Mouse (Mus musculus): ENCODE results near the gene Pax2. TPM values are rescaled to one million over a fixed set of nuclear protein-coding genes. Genes with fewer than 3 reads are reported as not detected.

Gene Pax2
- polyA plus RNA-seq, 3 experiments from 2014 or later = not detected

DNA sequence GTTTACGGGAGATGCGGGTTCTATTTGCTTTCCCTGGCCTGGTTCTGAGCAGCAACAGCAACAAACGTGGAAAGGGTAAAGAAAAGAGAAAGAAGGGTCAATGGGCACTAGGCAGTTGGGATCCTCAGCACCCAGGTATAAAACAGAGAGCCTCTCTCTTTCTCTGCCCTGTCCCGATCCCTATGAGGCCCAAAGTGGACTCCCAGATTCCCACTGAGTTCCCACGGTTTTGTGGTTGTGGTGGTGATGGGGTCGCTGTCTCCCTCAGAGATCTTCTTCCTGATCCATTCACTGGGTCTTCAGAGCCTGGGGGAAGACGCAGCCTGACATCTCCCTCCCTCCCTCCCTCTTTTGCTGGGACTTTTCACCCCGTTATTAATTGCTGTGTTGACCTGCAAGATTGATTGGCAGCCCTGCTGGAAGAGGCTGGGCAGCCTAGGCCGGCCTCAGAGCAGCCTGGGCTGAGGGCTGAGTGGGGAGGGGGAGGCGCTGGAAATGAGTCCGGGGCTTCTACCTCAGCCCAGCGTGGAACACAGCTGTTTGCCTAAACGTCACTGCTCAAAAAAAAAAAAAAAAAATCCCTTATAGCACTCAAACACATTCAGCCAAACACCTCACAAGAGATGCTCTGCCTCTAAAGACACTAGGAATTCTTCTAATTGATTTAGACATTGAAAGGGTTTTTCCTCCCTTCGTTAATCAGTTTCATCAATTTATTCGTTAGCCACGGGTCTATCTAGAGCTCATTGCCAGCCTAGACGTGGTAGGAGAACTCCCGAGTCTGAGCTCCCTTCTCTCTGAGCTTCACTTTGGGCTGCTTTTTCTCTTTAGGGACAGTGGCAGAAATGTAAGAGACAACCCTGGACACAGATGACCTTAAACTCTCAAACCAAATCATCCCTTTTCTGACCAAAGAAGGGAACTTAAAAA is 6.5 kb upstream of the Pax2 start:
- no peak for ATAC-seq

GRCm38 (mm10) chr19:44750051-44751041 is 5.5 kb upstream of the Pax2 start:
- ATAC-seq = no peak

DNA sequence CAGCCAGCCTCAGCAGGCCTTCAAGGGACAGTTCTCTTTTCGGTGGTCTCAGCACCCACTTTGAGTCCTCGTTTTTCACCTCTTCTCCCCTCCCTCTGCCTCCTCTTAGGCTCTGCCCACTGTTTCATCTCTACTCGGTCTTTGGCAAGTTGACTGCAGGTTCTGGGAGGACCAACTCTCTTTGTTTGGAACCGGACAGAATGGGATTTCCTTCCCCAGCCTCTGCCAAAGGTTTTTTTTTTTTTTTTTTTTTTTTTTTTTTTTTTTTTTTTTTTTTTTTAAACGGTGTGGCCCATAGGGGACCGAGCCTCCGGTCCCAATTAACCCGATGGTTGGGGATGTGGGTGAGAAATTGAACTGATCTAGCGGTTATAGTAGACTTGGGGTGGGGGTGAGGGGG is 4.8 kb upstream of the Pax2 start:
- no peak for ATAC-seq

DNA sequence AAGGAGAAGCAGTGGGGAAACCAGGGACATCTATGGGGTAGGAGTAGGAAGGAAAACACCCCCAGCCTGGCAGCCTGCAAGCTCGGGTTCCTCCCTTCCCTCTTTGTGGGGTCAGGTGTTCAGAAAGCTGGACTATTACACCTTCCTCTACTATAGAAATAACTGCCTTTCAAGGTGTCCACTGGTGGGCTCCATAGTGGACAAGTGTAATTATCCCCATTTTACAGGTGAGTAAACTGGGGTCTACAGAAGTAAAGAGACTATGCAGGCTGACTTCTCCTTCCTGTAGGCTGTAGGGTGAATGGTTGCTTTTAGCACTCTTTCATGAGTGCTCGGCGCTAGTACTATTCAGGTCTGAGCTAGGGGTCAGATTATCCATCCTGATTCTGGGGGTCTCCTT is 4.3 kb upstream of the Pax2 start:
- ATAC-seq = no peak

- ATAC-seq = no peak
These were observed 3.5 kb upstream of the Pax2 start for GRCm38 (mm10) chr19:44752056-44752940.

GRCm38 (mm10) chr19:44753361-44753760 is 2.5 kb upstream of the Pax2 start:
- no peak for ATAC-seq

GRCm38 (mm10) chr19:44754461-44755377 is 1.1 kb upstream of the Pax2 start:
- ATAC-seq = no peak

GRCm38 (mm10) chr19:44755378-44755692 is 510 bp upstream of the Pax2 start:
- no peak for ATAC-seq

DNA sequence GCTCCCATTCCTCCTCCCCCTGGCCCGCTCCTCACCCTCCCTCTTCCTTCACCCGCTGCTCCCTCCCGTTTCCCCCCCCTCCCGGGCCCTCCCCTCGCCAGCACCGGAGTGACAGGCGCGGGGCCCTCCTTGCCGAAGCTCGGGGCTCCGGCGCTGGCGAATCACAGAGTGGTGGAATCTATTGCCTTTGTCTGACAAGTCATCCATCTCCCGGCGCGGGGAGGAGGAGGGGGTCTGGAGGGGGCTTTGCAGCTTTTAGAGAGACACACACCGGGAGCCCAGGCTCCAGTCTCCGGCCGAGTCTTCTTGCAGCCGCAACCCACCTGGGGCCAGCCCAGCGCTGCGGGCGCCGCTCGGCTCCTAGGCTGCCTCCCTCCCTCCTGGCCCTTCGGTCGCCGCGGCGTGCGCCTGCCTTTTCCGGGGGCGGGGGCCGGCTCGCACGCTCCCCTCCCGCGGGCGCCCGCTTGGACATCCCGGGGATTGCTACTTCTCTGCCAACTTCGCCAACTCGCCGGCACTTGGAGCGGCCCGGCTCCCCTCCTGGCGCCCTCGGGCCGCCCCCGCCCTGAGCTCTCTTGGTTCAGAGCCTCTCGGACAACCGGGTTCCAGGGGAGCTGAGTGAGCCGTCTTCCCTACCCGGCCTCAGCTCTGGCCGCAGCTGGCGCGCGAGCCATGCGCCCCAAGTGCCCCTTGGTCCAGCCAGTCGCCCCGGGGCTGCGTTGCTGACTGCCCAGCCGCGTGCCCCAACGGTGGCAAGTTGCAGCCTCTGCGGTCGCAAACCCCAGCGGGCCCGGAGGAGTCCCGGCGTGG is 781 bp downstream of the Pax2 start:
- ATAC-seq = no peak

GRCm38 (mm10) chr19:44757231-44757871 is 1.5 kb downstream of the Pax2 start:
- ATAC-seq = no peak

DNA sequence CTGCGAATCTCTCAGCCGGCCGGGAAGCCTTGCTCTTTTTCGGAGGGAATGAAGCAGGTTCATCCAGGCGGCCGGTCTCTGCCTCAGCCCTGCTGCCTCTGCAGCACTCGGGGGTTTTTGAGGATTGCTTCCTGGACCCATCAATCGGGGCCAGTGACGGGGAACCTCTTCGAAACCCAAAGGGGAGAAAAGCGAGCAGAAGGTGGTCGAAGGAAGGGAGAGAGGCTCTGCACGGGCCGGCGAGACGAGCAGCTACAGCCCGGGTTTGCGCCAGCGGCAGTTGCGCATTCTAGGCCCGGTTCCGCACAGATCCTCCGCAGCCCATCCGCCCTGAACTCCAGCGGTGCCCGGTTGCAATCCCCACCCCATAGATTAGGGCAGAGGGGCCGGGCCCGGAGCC is 3.0 kb downstream of the Pax2 start:
- no peak for ATAC-seq

GRCm38 (mm10) chr19:44759531-44760118 is 3.8 kb downstream of the Pax2 start:
- ATAC-seq = no peak

GRCm38 (mm10) chr19:44760259-44761131 is 4.7 kb downstream of the Pax2 start:
- no peak for ATAC-seq

GRCm38 (mm10) chr19:44762121-44762621 is 6.3 kb downstream of the Pax2 start:
- no peak for ATAC-seq

GRCm38 (mm10) chr19:44770268-44771050 is 14.6 kb downstream of the Pax2 start:
- ATAC-seq = no peak

DNA sequence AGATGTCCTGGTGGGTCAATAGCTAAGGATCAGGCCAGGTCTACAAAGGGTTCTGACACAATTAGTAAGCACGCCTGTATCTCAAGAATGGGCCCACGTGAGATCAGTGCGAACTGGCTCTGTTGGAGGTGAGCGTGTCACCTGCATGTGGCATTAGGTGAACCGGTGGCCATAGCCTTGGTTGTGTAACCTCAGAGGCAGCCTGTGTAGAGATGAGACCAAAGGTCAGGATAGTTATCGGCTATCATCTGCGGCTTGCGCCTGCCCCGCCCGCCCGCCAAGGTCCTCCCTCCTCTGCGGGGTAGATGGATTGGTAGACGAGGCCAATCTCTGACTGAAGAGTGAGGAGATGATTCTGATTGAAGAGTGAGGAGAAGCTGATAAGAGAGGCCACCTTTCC is 15.7 kb downstream of the Pax2 start:
- ATAC-seq = no peak

DNA sequence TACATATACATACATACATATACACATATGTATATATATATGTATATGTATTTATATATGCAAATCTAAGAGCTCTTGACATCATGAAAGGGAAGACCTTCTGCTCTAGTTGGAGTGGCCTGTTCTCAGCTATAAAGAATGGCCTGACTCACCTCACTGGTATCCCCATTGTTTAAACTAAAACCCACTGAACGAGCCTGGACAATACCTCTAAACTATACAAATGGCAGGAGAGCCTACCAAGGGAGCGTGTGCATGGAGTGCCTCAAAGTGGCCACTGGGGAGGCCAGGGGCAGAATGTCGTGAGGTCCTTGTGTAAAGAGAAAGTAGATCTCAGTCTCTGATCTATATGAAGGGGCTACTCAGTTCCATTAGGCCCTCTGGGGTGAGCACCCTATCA is 26.1 kb downstream of the Pax2 start:
- ATAC-seq = no peak
